Mouse (Mus musculus) olfactory bulb, adult 2 months (tissue): Measurements from ENCODE around the gene Cyth3.

ENCODE experiments used
- CTCF ChIP-seq: fragments of 200-500 bp; IDR thresholded peaks from 2 replicates; pipeline ENCODE4 v1.5.1; 2012; ENCODE audit warnings: low read depth, mild to moderate bottlenecking, low read length, moderate library complexity; ENCODE audit not compliant: insufficient read depth
- POLR2A ChIP-seq: fragments of 200-500 bp; IDR thresholded peaks from 2 replicates; pipeline ENCODE4 v1.6.1; 2012; ENCODE audit warnings: mild to moderate bottlenecking, low read depth, low read length, moderate library complexity; ENCODE audit not compliant: insufficient read depth

GRCm38 (mm10) chr5:143639810-143640209 lies 17.6 kb downstream of the Cyth3 start:
- TF ChIP-seq POLR2A = no peak
- no peak for TF ChIP-seq CTCF
